In genomic region chr13:42822545-42822944, GRCm38 (mm10) we compare ENCODE assay signal across 8 mouse cellular contexts.
DNase-seq lines count a peak whose midpoint lies in the region; ATAC-seq and TF ChIP-seq lines count a peak whose summit lies in the region.

No protein-coding gene starts in this region.

- no peak overlapping the region for H3K4me3 ChIP-seq in limb, embryonic 14.5 days (replicated peaks; ENCODE audit: low read length)

- H3K4me1 ChIP-seq in limb, embryonic 14.5 days (ENCODE audit: control insufficient read depth, insufficient read depth, low read length) = no peaks in the 10 kb centered on the region

- H3K36me3 ChIP-seq in limb, embryonic 14.5 days (ENCODE audit: control insufficient read depth, insufficient read depth, low read length) = no peaks in the 10 kb centered on the region

- TF ChIP-seq POLR2A in limb, embryonic 14.5 days (IDR thresholded peaks at IDR 0.05; ENCODE audit: borderline replicate concordance, extremely low read depth, insufficient read depth, insufficient read length) = no peak

- no peak overlapping the region for H3K9ac ChIP-seq in limb, embryonic 14.5 days (ENCODE audit: low read depth, low read length, severe bottlenecking)

- WGBS in limb, embryonic 14.5 days = 18% methylated on average over 10 of the region's 10 CpGs

- ATAC-seq in limb, embryonic 14.5 days (ENCODE audit: low FRiP score, low read depth) = peak; percentile 34; the same call in 1 of the 2 replicates

- no peak overlapping the region for H3K27ac ChIP-seq in limb, embryonic 14.5 days (replicated peaks; ENCODE audit: low read depth, low read length)

- H3K4me2 ChIP-seq in limb, embryonic 14.5 days (replicated peaks; ENCODE audit: low read depth, low read length, severe bottlenecking) = no peak overlapping the region

- peak; percentile 89 to 97 for DNase-seq in left cerebral cortex, adult 18-20 months (ENCODE audit: low spot score in 2 of 2)
- no peak for DNase-seq in left cerebral cortex, adult 11 months (ENCODE audit: low spot score)
- DNase-seq in embryo, embryonic 10 days (ENCODE audit: low spot score) = peak; percentile 90
- DNase-seq in gastrocnemius, postnatal 4 days (ENCODE audit: low spot score in 2 of 2) = peak; percentile 63 to 76
- DNase-seq in kidney, adult 8-10 months = peak; percentile 67 to 86
- DNase-seq in limb, embryonic 14.5 days (ENCODE audit: low spot score) = peak; percentile 74
- DNase-seq in neural tube, embryonic 10.5 days (ENCODE audit: extremely low spot score, low spot score) = peak; percentile 94
- peak; percentile 60 to 89 for DNase-seq in spleen, postnatal 4 days (ENCODE audit: low spot score in 2 of 2)

- H3K9me3 ChIP-seq in limb, embryonic 14.5 days (ENCODE audit: control insufficient read depth, low read length) = no peaks in the 10 kb centered on the region

- no peaks in the 10 kb centered on the region for H3K27me3 ChIP-seq in limb, embryonic 14.5 days (ENCODE audit: control insufficient read depth, insufficient read depth, low read length)
